Mouse (Mus musculus) CH12.LX (cell line): Measurements from ENCODE around the gene Rpl36al. TPM values are rescaled to one million over a fixed set of nuclear protein-coding genes. Genes with fewer than 3 reads are reported as not detected.

Experiments
- DNase-seq: peaks from one replicate; pipeline ENCODE4 v3.0.0-alpha.2; 2013; ENCODE audit errors: extremely low read depth
- H3K27ac ChIP-seq: 2 replicates; pipeline ENCODE4 v1.5.1; 2012; ENCODE audit warnings: low read depth, mild to moderate bottlenecking, control low read depth, moderate library complexity; ENCODE audit not compliant: insufficient read depth
- H3K27me3 ChIP-seq: replicated peaks from 2 replicates; pipeline ENCODE3; 2012; ENCODE audit warnings: inconsistent platforms
- H3K36me3 ChIP-seq, 2 experiments: replicated peaks in 1 of 2; 2 replicates each; pipeline versions ENCODE3 to v1.6.1; 2012; ENCODE audit warnings: inconsistent platforms in 1 of 2, low read length in 1 of 2, mild to moderate bottlenecking in 1 of 2, mixed read lengths in 1 of 2, moderate library complexity in 1 of 2; ENCODE audit not compliant: control insufficient read depth in 1 of 2, insufficient read depth in 1 of 2
- H3K4me1 ChIP-seq, 2 experiments: 2 replicates each; pipeline ENCODE4 v1.6.1; 2012; ENCODE audit warnings: inconsistent platforms in 1 of 2, moderate library complexity in 1 of 2; ENCODE audit not compliant: insufficient read depth in 2 of 2, control insufficient read depth in 1 of 2
- H3K4me2 ChIP-seq: 2 replicates; pipeline ENCODE4 v1.6.1; 2012; ENCODE audit warnings: low read depth, mild to moderate bottlenecking, control low read depth; ENCODE audit not compliant: poor library complexity, insufficient read depth, severe bottlenecking
- H3K4me3 ChIP-seq, 3 experiments: fragments of 150-350 bp in 1 of 3; sonication (generic) in 1 of 3; replicated peaks in 1 of 3; 2 replicates each; pipeline versions ENCODE3 to v1.5.1; 2011 to 2012; ENCODE audit warnings: low read depth in 2 of 3, low read length in 2 of 3, mild to moderate bottlenecking in 2 of 3, moderate library complexity in 2 of 3, control low read depth in 1 of 3, improper control_type of control experiment in 1 of 3, inconsistent platforms in 1 of 3, mixed read lengths in 1 of 3; ENCODE audit not compliant: poor library complexity in 1 of 3
- H3K79me2 ChIP-seq: replicated peaks from 2 replicates; pipeline ENCODE4 v1.6.1; 2012; ENCODE audit warnings: mild to moderate bottlenecking, moderate library complexity; ENCODE audit not compliant: control insufficient read depth, poor library complexity, insufficient read depth, severe bottlenecking; ENCODE audit errors: extremely low read depth
- H3K9ac ChIP-seq: 2 replicates; pipeline ENCODE4 v1.6.1; 2012; ENCODE audit warnings: low read depth, mild to moderate bottlenecking, control low read depth, moderate library complexity; ENCODE audit not compliant: insufficient read depth
- H3K9me3 ChIP-seq: replicated peaks from 2 replicates; pipeline ENCODE3; 2012; ENCODE audit warnings: low read length, inconsistent platforms, mixed read lengths
- BHLHE40 ChIP-seq: IDR thresholded peaks from 2 replicates; pipeline ENCODE4 v1.6.1; 2011; ENCODE audit warnings: mild to moderate bottlenecking, low read depth, low read length, improper control_type of control experiment
- CHD1 ChIP-seq: IDR thresholded peaks from 2 replicates; pipeline ENCODE4 v1.6.1; 2012; ENCODE audit warnings: low read depth, low read length, improper control_type of control experiment, inconsistent platforms
- CTCF ChIP-seq, 2 experiments: IDR thresholded peaks in 1 of 2; conservative IDR thresholded peaks in 1 of 2; 2 replicates each; pipeline ENCODE4 v1.5.1; 2011 to 2012; ENCODE audit warnings: low read depth in 2 of 2, low read length in 2 of 2, improper control_type of control experiment in 1 of 2, inconsistent platforms in 1 of 2, mild to moderate bottlenecking in 1 of 2, moderate library complexity in 1 of 2
- E2F4 ChIP-seq: IDR thresholded peaks from 2 replicates; pipeline ENCODE4 v1.6.1; 2011; ENCODE audit warnings: low read depth, low read length, improper control_type of control experiment; ENCODE audit not compliant: insufficient replicate concordance
- ELF1 ChIP-seq: IDR thresholded peaks from 2 replicates; pipeline ENCODE4 v1.6.1; 2014; ENCODE audit warnings: low read depth, mild to moderate bottlenecking, inconsistent platforms, low read length, improper control_type of control experiment
- EP300 ChIP-seq: IDR thresholded peaks from 2 replicates; pipeline ENCODE4 v1.6.1; 2011; ENCODE audit warnings: low read length, improper control_type of control experiment
- ETS1 ChIP-seq: conservative IDR thresholded peaks from 2 replicates; pipeline ENCODE4 v1.6.1; 2012; ENCODE audit warnings: low read depth, mild to moderate bottlenecking, inconsistent platforms, low read length, improper control_type of control experiment, moderate library complexity
- GABPA ChIP-seq: IDR thresholded peaks from 2 replicates; pipeline ENCODE4 v1.6.1; 2012; ENCODE audit warnings: low read depth, low read length, improper control_type of control experiment, inconsistent platforms; ENCODE audit not compliant: insufficient replicate concordance
- HCFC1 ChIP-seq: IDR thresholded peaks from 2 replicates; pipeline ENCODE4 v1.6.1; 2012; ENCODE audit warnings: low read depth, mild to moderate bottlenecking, inconsistent platforms, low read length, improper control_type of control experiment
- JUN ChIP-seq: IDR thresholded peaks from 2 replicates; pipeline ENCODE4 v1.6.1; 2011; ENCODE audit warnings: low read depth, mild to moderate bottlenecking, low read length, improper control_type of control experiment, moderate library complexity; ENCODE audit not compliant: insufficient read depth
- JUND ChIP-seq: conservative IDR thresholded peaks from 2 replicates; pipeline ENCODE4 v1.6.1; 2011; ENCODE audit warnings: low read depth, low read length, improper control_type of control experiment
- KAT2A ChIP-seq: IDR thresholded peaks from 2 replicates; pipeline ENCODE4 v1.6.1; 2012; ENCODE audit warnings: low read length, improper control_type of control experiment, inconsistent platforms; ENCODE audit not compliant: insufficient replicate concordance
- MAFK ChIP-seq: IDR thresholded peaks from 2 replicates; pipeline ENCODE4 v1.6.1; 2011; ENCODE audit warnings: low read length, improper control_type of control experiment; ENCODE audit not compliant: insufficient replicate concordance
- MAX ChIP-seq: IDR thresholded peaks from 2 replicates; pipeline ENCODE4 v1.6.1; 2011; ENCODE audit warnings: low read length, improper control_type of control experiment
- MAZ ChIP-seq: IDR thresholded peaks from 2 replicates; pipeline ENCODE4 v1.6.1; 2012; ENCODE audit warnings: low read depth, mild to moderate bottlenecking, inconsistent platforms, low read length, improper control_type of control experiment, moderate library complexity
- MEF2A ChIP-seq: IDR thresholded peaks from 2 replicates; pipeline ENCODE4 v1.6.1; 2014; ENCODE audit warnings: low read depth, mild to moderate bottlenecking, inconsistent platforms, low read length, improper control_type of control experiment, borderline replicate concordance
- MXI1 ChIP-seq: IDR thresholded peaks from 2 replicates; pipeline ENCODE4 v1.6.1; 2011; ENCODE audit warnings: mild to moderate bottlenecking, low read depth, low read length, improper control_type of control experiment
- MYC ChIP-seq: IDR thresholded peaks from 2 replicates; pipeline ENCODE4 v1.6.1; 2011; ENCODE audit warnings: low read depth, mild to moderate bottlenecking, improper control_type of control experiment, low read length
- NELFE ChIP-seq: IDR thresholded peaks from 2 replicates; pipeline ENCODE4 v1.6.1; 2011; ENCODE audit warnings: low read depth, low read length, improper control_type of control experiment
- NRF1 ChIP-seq: IDR thresholded peaks from 2 replicates; pipeline ENCODE4 v1.6.1; 2014; ENCODE audit warnings: low read depth, mild to moderate bottlenecking, inconsistent platforms, low read length, improper control_type of control experiment, moderate library complexity
- PAX5 ChIP-seq: IDR thresholded peaks from 2 replicates; pipeline ENCODE4 v1.6.1; 2012; ENCODE audit warnings: low read length, inconsistent platforms, mixed read lengths
- POLR2A ChIP-seq: IDR thresholded peaks from 2 replicates; pipeline ENCODE4 v1.6.1; 2011; ENCODE audit warnings: low read depth, mild to moderate bottlenecking, improper control_type of control experiment, low read length
- POLR2AphosphoS2 ChIP-seq: IDR thresholded peaks from 2 replicates; pipeline ENCODE4 v1.6.1; 2011; ENCODE audit warnings: low read depth, low read length, improper control_type of control experiment
- RCOR1 ChIP-seq: conservative IDR thresholded peaks from 2 replicates; pipeline ENCODE4 v1.6.1; 2012; ENCODE audit warnings: low read depth, mild to moderate bottlenecking, inconsistent platforms, low read length, improper control_type of control experiment
- SIN3A ChIP-seq: IDR thresholded peaks from 2 replicates; pipeline ENCODE4 v1.6.1; 2012; ENCODE audit warnings: low read length, improper control_type of control experiment, inconsistent platforms
- SMC3 ChIP-seq: IDR thresholded peaks from 2 replicates; pipeline ENCODE4 v1.6.1; 2011; ENCODE audit warnings: low read depth, low read length, improper control_type of control experiment
- TBP ChIP-seq: conservative IDR thresholded peaks from 2 replicates; pipeline ENCODE4 v1.6.1; 2011; ENCODE audit warnings: low read depth, low read length, improper control_type of control experiment
- TCF12 ChIP-seq: IDR thresholded peaks from 2 replicates; pipeline ENCODE4 v1.6.1; 2014; ENCODE audit warnings: low read depth, mild to moderate bottlenecking, inconsistent platforms, low read length, improper control_type of control experiment
- UBTF ChIP-seq: IDR thresholded peaks from 2 replicates; pipeline ENCODE4 v1.6.1; 2012; ENCODE audit warnings: low read depth, mild to moderate bottlenecking, inconsistent platforms, low read length, improper control_type of control experiment, moderate library complexity
- USF1 ChIP-seq: IDR thresholded peaks from 2 replicates; pipeline ENCODE4 v1.6.1; 2014; ENCODE audit warnings: low read depth, mild to moderate bottlenecking, inconsistent platforms, low read length, improper control_type of control experiment
- USF2 ChIP-seq: conservative IDR thresholded peaks from 2 replicates; pipeline ENCODE4 v1.6.1; 2011; ENCODE audit warnings: low read depth, low read length, improper control_type of control experiment
- ZKSCAN1 ChIP-seq: IDR thresholded peaks from 2 replicates; pipeline ENCODE4 v1.6.1; 2012; ENCODE audit warnings: low read depth, inconsistent platforms, low read length, improper control_type of control experiment, borderline replicate concordance
- ZMIZ1 ChIP-seq: IDR thresholded peaks from 2 replicates; pipeline ENCODE4 v1.6.1; 2012; ENCODE audit warnings: low read depth, mild to moderate bottlenecking, inconsistent platforms, low read length, improper control_type of control experiment
- ZNF384 ChIP-seq: IDR thresholded peaks from 2 replicates; pipeline ENCODE4 v1.6.1; 2012; ENCODE audit warnings: low read depth, low read length, improper control_type of control experiment, inconsistent platforms
- dilution Hi-C: fragments of 300-500 bp; cut with MboI; formaldehyde crosslinking; loops from 2 replicates; pipeline ENCODE4 v1.14.3; 2020; ENCODE audit warnings: low sequenced_read_pairs; ENCODE audit not compliant: extremely low pct_unique_long_range_greater_than_20kb, extremely low pct_ligation_motif_present
- in situ Hi-C: fragments of 300-500 bp; cut with MboI; formaldehyde crosslinking; loops from 3 replicates; pipeline ENCODE4 v1.14.3; 2019; ENCODE audit warnings: low sequenced_read_pairs, low pct_ligation_motif_present, low pct_unique_long_range_greater_than_20kb, mixed read lengths
- polyA plus RNA-seq: library from polyadenylated mRNA; unstranded; fragments of >175 nt; gene quantifications from 2 replicates; pipeline ENCODE4 v1.2.1, GENCODE M21; 2012; ENCODE audit warnings: low read depth; ENCODE audit not compliant: insufficient read length
- total RNA-seq, 2 experiments: library from RNA; depleted of rRNA; stranded (reverse); fragments of 300-350 nt in 1 of 2; fragments of >200 nt in 1 of 2; gene quantifications; 2 replicates each; pipeline ENCODE4 v1.2.3; 2012 to 2014

The Rpl36al gene
- total and polyA plus RNA-seq, 3 experiments = 828 to 1,571 (median 1,263) TPM

GRCm38 (mm10) chr12:69168461-69169106 lies 15.3 kb downstream of the Rpl36al start, which contains the start of gene Lrr1:
Gene Lrr1 (plus strand): TSS chr12:69168814.
- peaks cover 3 to 15% of the 10 kb centered on the region in 2 experiments for H3K36me3 ChIP-seq
- dilution Hi-C loops (no loop called here), in situ Hi-C loops (no loop called here)
- H3K9ac ChIP-seq = peak within 1 kb of the TSS; percentile 90
- DNase-seq = peak; percentile 73
- TF ChIP-seq TCF12 (no peak; the same call in 1 of the 2 replicates), BHLHE40 (no peak), ZNF384 (no peak), CHD1 (no peak), E2F4 (peak; percentile 81; the same call in 1 of the 2 replicates), USF2 (no peak), ETS1 (no peak), EP300 (no peak), SMC3 (no peak), HCFC1 (peak; percentile 79), ZKSCAN1 (no peak), POLR2AphosphoS2 (no peak), JUND (no peak), MXI1 (peak; percentile 73), UBTF (no peak), MAX (peak; percentile 100), MAFK (no peak), JUN (no peak), MAZ (no peak), PAX5 (no peak), CTCF (conservative IDR thresholded peaks at IDR 0.05 in 1 of 2, IDR thresholded peaks at IDR 0.05 in 1 of 2; ENCODE audit: low read depth in 2 of 2, low read length in 2 of 2) (peak in 1 of 2 experiments; percentile 18; a peak in 1 of 4 replicates), USF1 (no peak), MEF2A (no peak; the same call in 1 of the 2 replicates), KAT2A (peak; percentile 49; the same call in 1 of the 2 replicates), ELF1 (no peak), NELFE (peak; percentile 27; the same call in 1 of the 2 replicates), GABPA (no peak), SIN3A (peak; percentile 94), POLR2A (peak; percentile 87), MYC (no peak), ZMIZ1 (no peak), TBP (peak; percentile 75; the same call in 1 of the 2 replicates), RCOR1 (no peak), NRF1 (no peak)
- H3K4me1 ChIP-seq = peaks cover 3 to 20% of the 10 kb centered on the region in 2 experiments
- H3K4me2 ChIP-seq = peak within 1 kb of the TSS; percentile 79
- peak within 1 kb of the TSS; percentile 73 to 94 (median 88) for H3K4me3 ChIP-seq
- H3K79me2 ChIP-seq = peaks cover 18% of the 10 kb centered on the region
- H3K27ac ChIP-seq = no peak within 1 kb of the TSS
- H3K9me3 ChIP-seq = no peaks in the 10 kb centered on the region
- H3K27me3 ChIP-seq = peaks cover 2% of the 10 kb centered on the region
